Mouse (Mus musculus): ENCODE measurements around the gene Grn.
"Not testable (repeated sequence)": the region's sequence is repeated elsewhere in the genome, so short reads cannot be mapped to it uniquely, and the experiment has no call there.

The Grn gene

GRCm38 (mm10) chr11:102430121-102431017 is at the start of gene Grn:
Gene Grn, plus strand, starts transcription at chr11:102430315.
- DNase-seq, result peak; percentile 93 to 98

GRCm38 (mm10) chr11:102381341-102382100 is 48.6 kb upstream of the Grn start:
- no peak for DNase-seq

- no peak for DNase-seq
Measured at GRCm38 (mm10) chr11:102382794-102383193, 47.3 kb upstream of the Grn start.

- no peak for DNase-seq
Measured at GRCm38 (mm10) chr11:102383365-102384136, 46.6 kb upstream of the Grn start.

GRCm38 (mm10) chr11:102384418-102384817 is 45.7 kb upstream of the Grn start:
- DNase-seq, result no peak

GRCm38 (mm10) chr11:102385075-102385474 is 45.0 kb upstream of the Grn start:
- DNase-seq, result no peak

- no peak for DNase-seq
Measured at GRCm38 (mm10) chr11:102386121-102386520, 44.0 kb upstream of the Grn start.

- not testable (repeated sequence) for DNase-seq
Measured at GRCm38 (mm10) chr11:102389436-102389835, 40.7 kb upstream of the Grn start.

- DNase-seq, result no peak
Measured at GRCm38 (mm10) chr11:102392441-102393237, 37.5 kb upstream of the Grn start.

- DNase-seq, result peak; percentile 76 to 90
Measured at GRCm38 (mm10) chr11:102393238-102393634, 36.9 kb upstream of the Grn start, which contains the start of gene Rundc3a. Gene Rundc3a, plus strand, starts transcription at chr11:102393403.

GRCm38 (mm10) chr11:102393719-102394420 is 36.2 kb upstream of the Grn start:
- DNase-seq, result no peak

GRCm38 (mm10) chr11:102394421-102395124 is 35.5 kb upstream of the Grn start:
- DNase-seq, result no peak

- DNase-seq, result no peak
Measured at GRCm38 (mm10) chr11:102395250-102395649, 34.9 kb upstream of the Grn start.

- DNase-seq, result no peak
Measured at GRCm38 (mm10) chr11:102396263-102396662, 33.9 kb upstream of the Grn start.

GRCm38 (mm10) chr11:102396671-102397141 is 33.4 kb upstream of the Grn start:
- no peak for DNase-seq

GRCm38 (mm10) chr11:102398007-102398825 is 31.9 kb upstream of the Grn start:
- DNase-seq, result peak; percentile 57 to 68

- DNase-seq, result no peak
Measured at GRCm38 (mm10) chr11:102399107-102399506, 31.0 kb upstream of the Grn start.

GRCm38 (mm10) chr11:102399610-102400072 is 30.5 kb upstream of the Grn start:
- DNase-seq, result peak in 1 of 2 experiments; percentile 35

- DNase-seq, result no peak
Measured at GRCm38 (mm10) chr11:102400513-102401084, 29.5 kb upstream of the Grn start.
